Mouse (Mus musculus) G1E (cell line): Measurements from ENCODE around the gene Ero1lb.

ENCODE experiments used
- CTCF ChIP-seq: IDR thresholded peaks from 2 replicates; pipeline ENCODE4 v1.5.1; 2012; ENCODE audit warnings: low read depth, low read length, inconsistent platforms, mixed read lengths
- GATA1 ChIP-seq: IDR thresholded peaks from 2 replicates; pipeline ENCODE4 v1.6.1; 2012; ENCODE audit warnings: borderline replicate concordance, low read length, inconsistent platforms, mixed read lengths

GRCm38 (mm10) chr13:12519955-12520584 lies 45.6 kb upstream of the Ero1lb start, which contains the start of gene Edaradd:
- no peak for TF ChIP-seq GATA1
- no peak for TF ChIP-seq CTCF
